Mouse (Mus musculus) forebrain, embryonic 11.5 days (tissue): ENCODE measurements at regions not wholly inside any gene's neighbourhood (a gene's known extent, or its start where the extent isn't known, plus 50 kb on each side); places are given as distances from the start of the nearest gene placed in this dataset.
"Not testable (repeated sequence)": the region's sequence is repeated elsewhere in the genome, so short reads cannot be mapped to it uniquely, and the experiment has no call there.

ENCODE experiments used
- ATAC-seq: fragments of 200-750 bp; cut with Nextera tagmentation; replicated peaks from 2 replicates; pipeline ENCODE4 v1.8.0; 2017; ENCODE audit warnings: moderate TSS enrichment; ENCODE audit not compliant: low FRiP score
- DNase-seq: peaks from one replicate; pipeline ENCODE4 v3.0.0-alpha.2; 2017; ENCODE audit warnings: low spot score
- H3K27ac ChIP-seq: fragments of 300-500 bp; sonication (generic); 2 replicates; pipeline ENCODE4 v1.5.1; 2014; ENCODE audit warnings: low read depth, low read length
- H3K27me3 ChIP-seq: fragments of 300-500 bp; sonication (generic); 2 replicates; pipeline ENCODE4 v1.6.1; 2014; ENCODE audit warnings: mild to moderate bottlenecking, low read length, mixed read lengths; ENCODE audit not compliant: control insufficient read depth, insufficient read depth
- H3K36me3 ChIP-seq: fragments of 300-500 bp; sonication (generic); 2 replicates; pipeline ENCODE4 v1.6.1; 2014; ENCODE audit warnings: mild to moderate bottlenecking, low read length, moderate library complexity, mixed read lengths; ENCODE audit not compliant: control insufficient read depth, insufficient read depth
- H3K4me1 ChIP-seq: fragments of 300-500 bp; sonication (generic); replicated peaks from 2 replicates; pipeline ENCODE4 v1.6.1; 2014; ENCODE audit warnings: low read length, mixed read lengths; ENCODE audit not compliant: control insufficient read depth, insufficient read depth
- H3K4me2 ChIP-seq: fragments of 300-500 bp; sonication (generic); 2 replicates; pipeline ENCODE4 v1.6.1; 2014; ENCODE audit warnings: low read depth, mild to moderate bottlenecking, low read length, moderate library complexity, mixed read lengths; ENCODE audit not compliant: severe bottlenecking
- H3K4me3 ChIP-seq: fragments of 300-500 bp; sonication (generic); 2 replicates; pipeline ENCODE4 v1.5.1; 2014; ENCODE audit warnings: low read depth, low read length
- H3K9ac ChIP-seq: fragments of 300-500 bp; sonication (generic); 2 replicates; pipeline ENCODE4 v1.6.1; 2014; ENCODE audit warnings: low read length
- H3K9me3 ChIP-seq: fragments of 300-500 bp; sonication (generic); 2 replicates; pipeline ENCODE4 v1.6.1; 2016; ENCODE audit warnings: low read length, mixed read lengths; ENCODE audit not compliant: control insufficient read depth
- WGBS: fragments of 180-500 bp; shearing (Covaris S2); extraction: QIAGEN DNeasy Blood & Tissue Kit; methylation state at CpG from one replicate; pipeline ENCODE4 v1.1.7; 2014; 5-methylcytosine and 5-hydroxymethylcytosine counted together

GRCm38 (mm10) chr8:63730741-63731140 is 221.3 kb downstream of the Sgo2b start:
- H3K4me1 ChIP-seq, H3K4me2 ChIP-seq, ATAC-seq, DNase-seq, H3K9me3 ChIP-seq, H3K27me3 ChIP-seq, H3K27ac ChIP-seq, H3K4me3 ChIP-seq, H3K36me3 ChIP-seq, H3K9ac ChIP-seq: not testable (repeated sequence)
- WGBS = 88% methylated on average over 6 of the region's 6 CpGs
